Mouse (Mus musculus) liver, embryonic 14.5 days (tissue): ENCODE results near the gene Ctnna2. TPM values are rescaled to one million over a fixed set of nuclear protein-coding genes. Genes with fewer than 3 reads are reported as not detected.

Experiments used
- ATAC-seq: fragments of 200-750 bp; cut with Nextera tagmentation; 2 replicates; pipeline ENCODE4 v1.8.0; 2017; ENCODE audit warnings: moderate number of reproducible peaks, mild to moderate bottlenecking, moderate library complexity; ENCODE audit not compliant: insufficient read depth
- DNase-seq, 3 experiments: peaks; one replicate each; pipeline ENCODE4 v3.0.0-alpha.2; 2012 to 2013; ENCODE audit warnings: low read depth in 3 of 3, low spot score in 3 of 3
- H3K27ac ChIP-seq: fragments of 300-500 bp; sonication (generic); 2 replicates; pipeline ENCODE4 v1.5.1; 2014; ENCODE audit warnings: moderate library complexity, mild to moderate bottlenecking, control low read depth, inconsistent platforms
- H3K27me3 ChIP-seq: fragments of 300-500 bp; sonication (generic); 2 replicates; pipeline ENCODE4 v1.6.1; 2014; ENCODE audit warnings: mild to moderate bottlenecking, low read length, moderate library complexity; ENCODE audit not compliant: control insufficient read depth, insufficient read depth
- H3K36me3 ChIP-seq: fragments of 300-500 bp; sonication (generic); replicated peaks from 2 replicates; pipeline ENCODE4 v1.6.1; 2014; ENCODE audit warnings: low read depth; ENCODE audit not compliant: control insufficient read depth, insufficient read depth
- H3K4me1 ChIP-seq, 2 experiments: fragments of 200-500 bp in 1 of 2; fragments of 300-500 bp in 1 of 2; sonication (generic) in 1 of 2; replicated peaks; 2 replicates each; pipeline ENCODE4 v1.6.1; 2012 to 2014; ENCODE audit warnings: antibody characterized with exemption in 1 of 2, inconsistent platforms in 1 of 2, low read length in 1 of 2; ENCODE audit not compliant: control insufficient read depth in 2 of 2, insufficient read depth in 2 of 2
- H3K4me2 ChIP-seq: fragments of 300-500 bp; sonication (generic); 2 replicates; pipeline ENCODE4 v1.6.1; 2014; ENCODE audit warnings: low read depth, mild to moderate bottlenecking, control low read depth, moderate library complexity
- H3K4me3 ChIP-seq, 2 experiments: fragments of 200-500 bp in 1 of 2; fragments of 300-500 bp in 1 of 2; sonication (generic) in 1 of 2; 2 replicates each; pipeline ENCODE4 v1.5.1; 2012 to 2014; ENCODE audit warnings: low read depth in 2 of 2, low read length in 2 of 2, mild to moderate bottlenecking in 2 of 2, control low read depth in 1 of 2, inconsistent platforms in 1 of 2, moderate library complexity in 1 of 2; ENCODE audit not compliant: insufficient read depth in 1 of 2
- H3K9ac ChIP-seq: fragments of 300-500 bp; sonication (generic); replicated peaks from 2 replicates; pipeline ENCODE4 v1.6.1; 2014; ENCODE audit warnings: mild to moderate bottlenecking, control low read depth, moderate library complexity
- H3K9me3 ChIP-seq: fragments of 300-500 bp; sonication (generic); 2 replicates; pipeline ENCODE4 v1.6.1; 2016; ENCODE audit warnings: low read length, mixed read lengths; ENCODE audit not compliant: control insufficient read depth
- CTCF ChIP-seq: IDR thresholded peaks from 2 replicates; pipeline ENCODE4 v1.5.1; 2016; ENCODE audit warnings: antibody characterized with exemption, low read depth, control low read depth
- EP300 ChIP-seq: IDR thresholded peaks from 2 replicates; pipeline ENCODE4 v1.6.1; 2016; ENCODE audit warnings: antibody characterized with exemption, low read depth
- WGBS: fragments of 180-500 bp; shearing (Covaris S2); extraction: QIAGEN DNeasy Blood & Tissue Kit; methylation state at CpG from one replicate; pipeline ENCODE4 v1.1.7; 2014; ENCODE audit not compliant: insufficient replicate concordance; 5-methylcytosine and 5-hydroxymethylcytosine counted together
- polyA plus RNA-seq, 2 experiments: library from polyadenylated mRNA; depleted of rRNA in 1 of 2; stranded (reverse) in 1 of 2; unstranded in 1 of 2; fragments of >200 nt; fragmentation: Nextera tagmentation in 1 of 2; extraction: Ambion mirVana in 1 of 2; gene quantifications; 2 replicates each; pipeline versions ENCODE4 v1.2.1 to v1.2.3; 2012 to 2014

Ctnna2 gene
- polyA plus RNA-seq, 2 experiments = 0.08 to 0.14 TPM

GRCm38 (mm10) chr6:76908086-76908485 lies 1071.4 kb downstream of the Ctnna2 start:
- WGBS = 27% methylated on average over 4 of the region's 4 CpGs
- no peak for DNase-seq
- H3K27ac ChIP-seq = no peak overlapping the region
- H3K4me1 ChIP-seq = no peaks in the 10 kb centered on the region
- no peak overlapping the region for H3K4me2 ChIP-seq
- no peak overlapping the region for H3K9ac ChIP-seq
- no peak for ATAC-seq
- no peaks in the 10 kb centered on the region for H3K9me3 ChIP-seq
- TF ChIP-seq CTCF (no peak), EP300 (no peak)
- no peaks in the 10 kb centered on the region for H3K27me3 ChIP-seq
- H3K36me3 ChIP-seq = no peaks in the 10 kb centered on the region
- no peak overlapping the region for H3K4me3 ChIP-seq

GRCm38 (mm10) chr6:76897156-76897555 lies 1082.3 kb downstream of the Ctnna2 start:
- ATAC-seq (no peak), DNase-seq (no peak)
- H3K9ac ChIP-seq = no peak overlapping the region
- H3K9me3 ChIP-seq = no peaks in the 10 kb centered on the region
- H3K27ac ChIP-seq = no peak overlapping the region
- no peak overlapping the region for H3K4me2 ChIP-seq
- WGBS = 64% methylated on average over 1 of the region's 1 CpGs
- TF ChIP-seq CTCF = no peak
- TF ChIP-seq EP300 = no peak
- H3K27me3 ChIP-seq = no peaks in the 10 kb centered on the region
- no peak overlapping the region for H3K4me3 ChIP-seq
- no peaks in the 10 kb centered on the region for H3K36me3 ChIP-seq
- H3K4me1 ChIP-seq = no peaks in the 10 kb centered on the region
